In the genomic region with DNA sequence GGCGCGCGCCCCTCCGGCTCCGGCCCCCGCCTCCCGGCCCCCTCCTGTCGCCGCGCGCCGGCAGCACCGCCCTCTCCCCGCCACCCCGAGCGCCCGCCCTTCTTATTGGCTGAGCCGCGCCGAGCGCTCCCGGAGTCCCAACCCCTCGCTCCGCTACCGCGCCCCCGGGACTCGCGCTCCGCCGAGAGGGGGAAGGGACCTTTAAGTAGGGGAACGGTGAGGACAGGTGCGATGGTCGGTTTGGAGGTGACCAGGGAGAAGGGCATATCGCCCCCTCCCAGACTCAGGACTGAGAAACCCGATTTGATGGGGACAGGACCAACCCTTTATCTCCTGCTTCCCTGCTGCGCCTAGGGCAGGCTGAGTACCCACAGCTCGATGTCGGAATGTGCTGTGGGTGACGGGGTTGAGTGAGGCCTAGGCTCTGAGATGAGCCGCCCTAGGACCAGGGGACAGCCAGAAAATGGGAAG, we compare ENCODE assay signal across 8 mouse cellular contexts. TPM values are rescaled to one million over a fixed set of nuclear protein-coding genes. Genes with fewer than 3 reads are reported as not detected.
DNase-seq lines count a peak whose midpoint lies in the region; ATAC-seq and TF ChIP-seq lines count a peak whose summit lies in the region.

No protein-coding gene starts in this region.

- H3K27me3 ChIP-seq in heart, embryonic 12.5 days (replicated peaks): no peaks in the 10 kb centered on the region
- no peaks in the 10 kb centered on the region for H3K27me3 ChIP-seq in kidney, postnatal 0 days (ENCODE audit: insufficient read depth, low read length)
- peaks cover 12% of the 10 kb centered on the region for H3K27me3 ChIP-seq in neural tube, embryonic 11.5 days (ENCODE audit: control insufficient read depth, insufficient read depth, low read length)

- H3K9ac ChIP-seq in heart, embryonic 12.5 days: peak overlapping the region; percentile 97
- H3K9ac ChIP-seq in kidney, postnatal 0 days (ENCODE audit: low read depth, low read length): peak overlapping the region; percentile 52
- peak overlapping the region; percentile 81 for H3K9ac ChIP-seq in neural tube, embryonic 11.5 days (ENCODE audit: low read length)

- TF ChIP-seq POLR2A in bone marrow macrophage, adult 2 months (IDR thresholded peaks at IDR 0.05; ENCODE audit: borderline replicate concordance, low read depth, low read length): no peak
- TF ChIP-seq POLR2A in embryonic fibroblast, embryonic 13.5 days (IDR thresholded peaks at IDR 0.05; ENCODE audit: low read depth, low read length): no peak

- no peaks in the 10 kb centered on the region for H3K9me3 ChIP-seq in heart, embryonic 12.5 days (replicated peaks)
- no peaks in the 10 kb centered on the region for H3K9me3 ChIP-seq in kidney, postnatal 0 days (replicated peaks; ENCODE audit: low read length)
- no peaks in the 10 kb centered on the region for H3K9me3 ChIP-seq in neural tube, embryonic 11.5 days (ENCODE audit: control insufficient read depth, low read length)

- peak overlapping the region; percentile 91 for H3K4me2 ChIP-seq in heart, embryonic 12.5 days
- H3K4me2 ChIP-seq in kidney, postnatal 0 days (ENCODE audit: low read length): peak overlapping the region; percentile 91
- H3K4me2 ChIP-seq in neural tube, embryonic 11.5 days (ENCODE audit: low read depth): peak overlapping the region; percentile 92

- H3K4me1 ChIP-seq in bone marrow macrophage, adult 2 months (ENCODE audit: control insufficient read depth, insufficient read depth, low read length): no peaks in the 10 kb centered on the region
- peaks cover 3% of the 10 kb centered on the region; the same call in 1 of the 2 replicates for H3K4me1 ChIP-seq in embryonic fibroblast, embryonic 13.5 days (ENCODE audit: control insufficient read depth, insufficient read depth, low read length)
- peaks cover 71% of the 10 kb centered on the region for H3K4me1 ChIP-seq in heart, embryonic 12.5 days (replicated peaks)
- H3K4me1 ChIP-seq in kidney, postnatal 0 days (replicated peaks; ENCODE audit: insufficient read depth, low read length): peaks cover 9% of the 10 kb centered on the region
- H3K4me1 ChIP-seq in neural tube, embryonic 11.5 days (ENCODE audit: control insufficient read depth, insufficient read depth, low read length): peaks cover 47% of the 10 kb centered on the region

- no peak overlapping the region for H3K27ac ChIP-seq in bone marrow macrophage, adult 2 months (ENCODE audit: insufficient read depth, low read depth, low read length)
- H3K27ac ChIP-seq in embryonic fibroblast, embryonic 13.5 days (ENCODE audit: insufficient read depth, low read length): no peak overlapping the region
- H3K27ac ChIP-seq in heart, embryonic 12.5 days (ENCODE audit: poor library complexity, severe bottlenecking): peak overlapping the region; percentile 99
- H3K27ac ChIP-seq in kidney, postnatal 0 days: peak overlapping the region; percentile 70
- peak overlapping the region; percentile 98 for H3K27ac ChIP-seq in neural tube, embryonic 11.5 days (ENCODE audit: low read depth, low read length)

- peak overlapping the region; percentile 49 for H3K4me3 ChIP-seq in bone marrow macrophage, adult 2 months (ENCODE audit: insufficient read depth, low read length)
- H3K4me3 ChIP-seq in embryonic fibroblast, embryonic 13.5 days (ENCODE audit: insufficient read depth, low read length): peak overlapping the region; percentile 35
- peak overlapping the region; percentile 82 for H3K4me3 ChIP-seq in heart, embryonic 12.5 days
- H3K4me3 ChIP-seq in kidney, postnatal 0 days (replicated peaks; ENCODE audit: low read depth, low read length): peak overlapping the region; percentile 68
- H3K4me3 ChIP-seq in neural tube, embryonic 11.5 days (ENCODE audit: low read depth, low read length): peak overlapping the region; percentile 72

- H3K36me3 ChIP-seq in heart, embryonic 12.5 days: peaks cover 9% of the 10 kb centered on the region; the same call in 1 of the 2 replicates
- H3K36me3 ChIP-seq in kidney, postnatal 0 days (ENCODE audit: insufficient read depth, low read length): no peaks in the 10 kb centered on the region
- H3K36me3 ChIP-seq in neural tube, embryonic 11.5 days (ENCODE audit: control insufficient read depth, insufficient read depth, low read length): no peaks in the 10 kb centered on the region

- peak; percentile 77 for ATAC-seq in heart, embryonic 12.5 days (ENCODE audit: insufficient number of reproducible peaks, low FRiP score)
- peak; percentile 61 for ATAC-seq in kidney, postnatal 0 days (replicated peaks; ENCODE audit: low FRiP score, low read depth)
- peak; percentile 78 for ATAC-seq in neural tube, embryonic 11.5 days (ENCODE audit: insufficient read depth, low FRiP score, low TSS enrichment)

- peak; percentile 68 for DNase-seq in CD4-positive helper T cell, adult 2 months (ENCODE audit: low read depth, low spot score)
- DNase-seq in kidney, postnatal 0 days (ENCODE audit: low spot score): peak; percentile 91
- DNase-seq in liver: peak; percentile 79
- DNase-seq in neural tube, embryonic 11.5 days (ENCODE audit: low spot score): peak; percentile 92
- peak; percentile 88 for DNase-seq in thymus, postnatal 0 days (ENCODE audit: low spot score)

- under 1% methylated on average over 23 of the region's 41 CpGs for WGBS in heart, embryonic 12.5 days
- WGBS in kidney, postnatal 0 days: under 1% methylated on average over 39 of the region's 41 CpGs
- WGBS in neural tube, embryonic 11.5 days: 0% methylated on average over 20 of the region's 41 CpGs

- TF ChIP-seq CTCF in bone marrow macrophage, adult 2 months (IDR thresholded peaks at IDR 0.05; ENCODE audit: low read depth, low read length): no peak
- no peak for TF ChIP-seq CTCF in embryonic fibroblast, embryonic 13.5 days (IDR thresholded peaks at IDR 0.05; ENCODE audit: borderline replicate concordance, insufficient read depth, low read length)
- no peak for TF ChIP-seq CTCF in kidney, postnatal 0 days (IDR thresholded peaks at IDR 0.05; ENCODE audit: low read depth)

RNA-seq across cellular contexts. Expression of a gene that starts 0.3 kb away (rescaled TPM):
- polyA plus RNA-seq in bone marrow macrophage, adult 2 months (2012; ENCODE audit: insufficient read depth, insufficient read length, missing spikeins): not detected in 2 replicates
- polyA plus RNA-seq in embryonic fibroblast, embryonic 13.5 days (2011; ENCODE audit: insufficient read length, low read depth, missing spikeins): 2.2 and 2.9 TPM in 2 replicates
- polyA plus RNA-seq in heart, embryonic 12.5 days (2016; fragmentation: Nextera tagmentation; extraction: Ambion mirVana): 38.2 and 40.5 TPM in 2 replicates
- 3.9 and 4.4 TPM in 2 replicates for polyA plus RNA-seq in kidney, postnatal 0 days (2015; fragmentation: Nextera tagmentation; extraction: Ambion mirVana)
- 16.5 and 18.6 TPM in 2 replicates for polyA plus RNA-seq in neural tube, embryonic 11.5 days (2014; fragmentation: Nextera tagmentation; extraction: Ambion mirVana)
- polyA plus RNA-seq in thymus, postnatal 0 days (2015; fragmentation: Nextera tagmentation; extraction: Ambion mirVana): 5.3 and 7.2 TPM in 2 replicates

RNA-seq across cellular contexts. Expression of a gene that starts 12.9 kb away (rescaled TPM):
- polyA plus RNA-seq in bone marrow macrophage, adult 2 months (2012; ENCODE audit: insufficient read depth, insufficient read length, missing spikeins): not detected in 2 replicates
- polyA plus RNA-seq in embryonic fibroblast, embryonic 13.5 days (2011; ENCODE audit: insufficient read length, low read depth, missing spikeins): 0.12 TPM in 1 of 2 replicates, not detected in the other
- 45.9 and 46.9 TPM in 2 replicates for polyA plus RNA-seq in heart, embryonic 12.5 days (2016; fragmentation: Nextera tagmentation; extraction: Ambion mirVana)
- polyA plus RNA-seq in kidney, postnatal 0 days (2015; fragmentation: Nextera tagmentation; extraction: Ambion mirVana): 12.8 and 14.0 TPM in 2 replicates
- polyA plus RNA-seq in neural tube, embryonic 11.5 days (2014; fragmentation: Nextera tagmentation; extraction: Ambion mirVana): 6.1 and 6.7 TPM in 2 replicates
- 1.5 and 1.7 TPM in 2 replicates for polyA plus RNA-seq in thymus, postnatal 0 days (2015; fragmentation: Nextera tagmentation; extraction: Ambion mirVana)

RNA-seq across cellular contexts. Expression of a gene that starts 40.2 kb away (rescaled TPM):
- polyA plus RNA-seq in bone marrow macrophage, adult 2 months (2012; ENCODE audit: insufficient read depth, insufficient read length, missing spikeins): 0.39 and 1.1 TPM in 2 replicates
- 0.39 and 1.0 TPM in 2 replicates for polyA plus RNA-seq in embryonic fibroblast, embryonic 13.5 days (2011; ENCODE audit: insufficient read length, low read depth, missing spikeins)
- 1.4 and 2.6 TPM in 2 replicates for polyA plus RNA-seq in heart, embryonic 12.5 days (2016; fragmentation: Nextera tagmentation; extraction: Ambion mirVana)
- polyA plus RNA-seq in kidney, postnatal 0 days (2015; fragmentation: Nextera tagmentation; extraction: Ambion mirVana): 0.59 and 0.60 TPM in 2 replicates
- 0.54 and 0.89 TPM in 2 replicates for polyA plus RNA-seq in neural tube, embryonic 11.5 days (2014; fragmentation: Nextera tagmentation; extraction: Ambion mirVana)
- 2.0 and 3.0 TPM in 2 replicates for polyA plus RNA-seq in thymus, postnatal 0 days (2015; fragmentation: Nextera tagmentation; extraction: Ambion mirVana)

RNA-seq across cellular contexts. Expression of a gene that starts 41.7 kb away (rescaled TPM):
- 16.8 and 24.1 TPM in 2 replicates for polyA plus RNA-seq in bone marrow macrophage, adult 2 months (2012; ENCODE audit: insufficient read depth, insufficient read length, missing spikeins)
- polyA plus RNA-seq in embryonic fibroblast, embryonic 13.5 days (2011; ENCODE audit: insufficient read length, low read depth, missing spikeins): 10.6 and 11.7 TPM in 2 replicates
- 52.7 and 57.4 TPM in 2 replicates for polyA plus RNA-seq in heart, embryonic 12.5 days (2016; fragmentation: Nextera tagmentation; extraction: Ambion mirVana)
- 48.6 and 51.7 TPM in 2 replicates for polyA plus RNA-seq in kidney, postnatal 0 days (2015; fragmentation: Nextera tagmentation; extraction: Ambion mirVana)
- polyA plus RNA-seq in neural tube, embryonic 11.5 days (2014; fragmentation: Nextera tagmentation; extraction: Ambion mirVana): 45.8 and 47.0 TPM in 2 replicates
- 32.6 and 33.9 TPM in 2 replicates for polyA plus RNA-seq in thymus, postnatal 0 days (2015; fragmentation: Nextera tagmentation; extraction: Ambion mirVana)

Comparison
In these comparisons a context has a peak if more than half of its experiments do, and no peak if none do; other contexts are left out.
1. H3K27ac ChIP-seq: peak in heart, embryonic 12.5 days (single experiment), kidney, postnatal 0 days (single experiment) and neural tube, embryonic 11.5 days (single experiment); none in bone marrow macrophage, adult 2 months (single experiment) and embryonic fibroblast, embryonic 13.5 days (single experiment).
2. Peak in every context shown above with its lines, with median percentiles within 50 percentile points of each other: DNase-seq, H3K4me3 ChIP-seq, ATAC-seq, H3K4me2 ChIP-seq and H3K9ac ChIP-seq.